Mouse (Mus musculus) right cerebral cortex, adult 18-20 months (tissue): Measurements from ENCODE around the gene Pitpna.

Experiments used
- DNase-seq: peaks from one replicate; pipeline ENCODE4 v3.0.0; 2022; ENCODE audit warnings: mixed read lengths

Pitpna gene

GRCm38 (mm10) chr11:75660941-75661800 is 73.3 kb downstream of the Pitpna start:
- DNase-seq = no peak

- no peak for DNase-seq
Measured at GRCm38 (mm10) chr11:75662131-75662530, 74.2 kb downstream of the Pitpna start.

GRCm38 (mm10) chr11:75666296-75666695 is 78.4 kb downstream of the Pitpna start:
- no peak for DNase-seq

GRCm38 (mm10) chr11:75668621-75669020 is 80.7 kb downstream of the Pitpna start:
- no peak for DNase-seq

- DNase-seq = no peak
Measured at GRCm38 (mm10) chr11:75669176-75669852, 81.4 kb downstream of the Pitpna start.

- DNase-seq = no peak
Measured at GRCm38 (mm10) chr11:75669853-75670200, 81.9 kb downstream of the Pitpna start.

- no peak for DNase-seq
Measured at GRCm38 (mm10) chr11:75671426-75672180, 83.7 kb downstream of the Pitpna start.

GRCm38 (mm10) chr11:75673411-75673810 is 85.5 kb downstream of the Pitpna start:
- DNase-seq = no peak

GRCm38 (mm10) chr11:75674875-75675274 is 87.0 kb downstream of the Pitpna start:
- no peak for DNase-seq

GRCm38 (mm10) chr11:75677881-75678746 is 90.2 kb downstream of the Pitpna start:
- no peak for DNase-seq
